Mouse (Mus musculus) cortical plate, adult 2 months (tissue): Measurements from ENCODE around the gene Eln. TPM values are rescaled to one million over a fixed set of nuclear protein-coding genes. Genes with fewer than 3 reads are reported as not detected.
A peak's percentile ranks its signal among the peaks of the same experiment; 100 is the strongest.

Experiments
- H3K27ac ChIP-seq: fragments of 200-500 bp; 2 replicates; pipeline ENCODE4 v1.5.1; 2012; ENCODE audit warnings: low read length, control low read depth, inconsistent platforms; ENCODE audit not compliant: insufficient read depth
- H3K4me1 ChIP-seq: fragments of 200-500 bp; 2 replicates; pipeline ENCODE4 v1.6.1; 2011; ENCODE audit warnings: low read length; ENCODE audit not compliant: control insufficient read depth, insufficient read depth
- H3K4me3 ChIP-seq: fragments of 200-500 bp; 2 replicates; pipeline ENCODE4 v1.5.1; 2011; ENCODE audit warnings: mild to moderate bottlenecking, low read length, control low read depth; ENCODE audit not compliant: insufficient read depth
- CTCF ChIP-seq: fragments of 200-500 bp; IDR thresholded peaks from 2 replicates; pipeline ENCODE4 v1.5.1; 2011; ENCODE audit warnings: mild to moderate bottlenecking, control low read depth, low read length; ENCODE audit not compliant: insufficient read depth; ENCODE audit errors: extremely low read depth
- POLR2A ChIP-seq: fragments of 200-500 bp; IDR thresholded peaks from 2 replicates; pipeline ENCODE4 v1.6.1; 2011; ENCODE audit warnings: mild to moderate bottlenecking, low read length, control low read depth; ENCODE audit not compliant: insufficient read depth; ENCODE audit errors: extremely low read depth
- polyA plus RNA-seq: library from polyadenylated mRNA; depleted of rRNA; stranded (reverse); fragments of >200 nt; gene quantifications from 2 replicates; pipeline ENCODE4 v1.2.3, GENCODE M21; 2012

Gene Eln
- polyA plus RNA-seq, 1 experiment = 11.1 TPM

- Histone ChIP-seq H3K4me1 (no peaks in the 10 kb centered on the region), H3K4me3 (no peak overlapping the region), H3K27ac (no peak overlapping the region)
- TF ChIP-seq CTCF = no peak
Observed at GRCm38 (mm10) chr5:134771750-134772149, 24.6 kb upstream of the Eln start.

DNA sequence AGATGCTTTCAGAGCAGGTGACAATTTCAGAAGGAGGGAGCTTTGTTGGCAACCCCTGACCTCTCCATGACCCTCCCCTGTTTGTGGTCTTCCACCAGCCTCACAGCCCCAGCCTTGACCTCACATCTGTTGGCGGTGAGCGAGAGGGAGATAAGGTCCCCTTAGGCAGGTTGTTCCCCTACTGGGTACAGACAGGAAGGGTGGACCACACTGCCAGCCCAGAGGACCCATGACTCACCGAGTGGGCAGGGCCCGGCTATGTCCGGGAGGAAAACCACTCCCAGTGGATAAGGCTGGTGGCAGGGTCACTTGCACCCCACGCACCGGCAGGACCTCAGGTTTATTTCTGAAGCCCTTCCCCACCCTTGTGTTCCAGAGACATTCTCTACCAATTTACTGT lies 22.1 kb upstream of the Eln start:
- H3K27ac ChIP-seq = no peak overlapping the region
- H3K4me3 ChIP-seq = no peak overlapping the region
- TF ChIP-seq CTCF = no peak
- no peak for TF ChIP-seq POLR2A
- H3K4me1 ChIP-seq = no peaks in the 10 kb centered on the region

GRCm38 (mm10) chr5:134765441-134765840 lies 18.3 kb upstream of the Eln start:
- H3K27ac ChIP-seq = no peak overlapping the region
- H3K4me1 ChIP-seq = no peaks in the 10 kb centered on the region
- H3K4me3 ChIP-seq = no peak overlapping the region
- TF ChIP-seq POLR2A (no peak), CTCF (no peak)

DNA sequence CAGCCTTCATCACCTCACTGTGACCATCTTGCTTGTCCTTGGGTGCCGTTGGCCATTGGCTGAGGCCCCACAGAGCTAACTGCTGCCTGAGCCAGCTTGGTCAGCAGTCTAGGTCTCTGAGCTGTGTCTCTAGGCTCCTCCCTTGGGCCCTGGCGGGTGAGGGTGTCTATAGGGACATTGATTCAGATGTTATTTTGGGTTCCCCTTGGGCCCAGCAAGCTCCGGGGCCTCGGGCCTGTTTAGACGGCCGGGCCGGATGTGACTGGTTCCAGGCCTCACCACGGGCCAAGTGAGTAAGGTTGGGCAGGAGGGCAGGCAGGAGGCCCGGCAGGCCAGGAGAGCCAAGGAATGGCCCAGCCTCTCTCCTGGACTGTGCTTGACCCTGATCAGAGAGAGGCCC lies 16.2 kb upstream of the Eln start:
- Histone ChIP-seq H3K4me3 (no peak overlapping the region), H3K27ac (no peak overlapping the region), H3K4me1 (no peaks in the 10 kb centered on the region)
- no peak for TF ChIP-seq CTCF
- no peak for TF ChIP-seq POLR2A

DNA sequence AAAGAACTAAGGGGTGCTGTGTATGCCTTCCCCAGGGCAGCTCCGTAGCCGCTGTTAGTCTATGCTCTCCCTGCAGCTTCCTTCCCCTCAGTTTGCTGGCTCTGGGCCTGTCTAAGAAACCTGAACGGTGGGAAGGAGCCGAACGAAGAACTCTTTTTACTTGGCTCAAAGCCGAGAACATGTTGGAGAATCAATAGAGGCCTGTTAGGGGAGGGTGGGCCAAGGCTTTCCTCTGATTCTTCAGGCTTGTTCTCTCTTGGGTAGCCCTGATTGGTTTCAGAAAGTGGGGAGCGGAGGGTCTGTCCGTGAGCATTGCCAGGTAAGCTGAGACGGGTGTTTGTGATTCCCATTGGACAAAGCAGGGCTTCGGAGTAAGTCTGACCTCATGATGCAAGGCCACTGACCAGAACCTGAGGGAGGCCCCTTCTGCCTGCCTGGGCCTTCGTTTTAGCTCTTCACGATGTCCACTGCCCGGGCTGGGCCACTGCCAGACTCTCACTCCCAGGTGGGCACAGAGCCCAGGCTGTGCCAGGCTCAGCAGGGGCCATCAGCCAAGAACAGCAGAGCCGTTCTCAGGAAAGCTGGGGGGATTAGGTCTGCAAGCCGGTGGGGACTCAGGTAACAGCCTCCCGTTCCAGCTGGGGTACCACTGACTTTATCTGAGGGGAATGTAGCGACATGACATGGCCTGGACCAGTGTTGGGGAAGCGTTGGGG lies 14.4 kb upstream of the Eln start:
- TF ChIP-seq CTCF = no peak
- TF ChIP-seq POLR2A = no peak
- H3K4me1 ChIP-seq = no peaks in the 10 kb centered on the region
- no peak overlapping the region for H3K4me3 ChIP-seq
- no peak overlapping the region for H3K27ac ChIP-seq

- TF ChIP-seq CTCF (no peak), POLR2A (no peak)
- Histone ChIP-seq H3K4me1 (no peaks in the 10 kb centered on the region), H3K4me3 (no peak overlapping the region), H3K27ac (no peak overlapping the region)
Observed at GRCm38 (mm10) chr5:134756031-134756430, 8.9 kb upstream of the Eln start.

DNA sequence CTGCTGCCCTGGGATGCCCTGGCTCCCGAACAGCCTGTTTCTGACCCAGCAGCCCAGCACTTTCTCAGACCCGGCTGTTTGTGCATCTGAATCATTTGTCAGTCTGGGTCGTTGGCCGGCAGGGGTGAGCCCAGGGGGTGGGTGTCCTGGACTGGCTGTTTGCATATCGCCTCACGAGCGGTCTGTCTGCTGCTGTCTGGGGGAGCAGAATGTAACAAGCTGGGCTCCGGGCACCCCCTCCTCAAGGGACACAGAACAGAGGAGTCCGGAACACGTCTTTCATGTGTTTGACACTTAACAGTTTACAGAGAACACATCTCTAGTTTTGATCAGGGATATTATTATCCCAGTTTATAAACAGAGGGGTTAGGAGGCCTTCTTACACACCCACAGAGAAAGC lies 7.0 kb upstream of the Eln start:
- Histone ChIP-seq H3K4me1 (no peaks in the 10 kb centered on the region), H3K27ac (no peak overlapping the region), H3K4me3 (no peak overlapping the region)
- no peak for TF ChIP-seq CTCF
- TF ChIP-seq POLR2A = no peak

- Histone ChIP-seq H3K4me3 (no peak overlapping the region), H3K4me1 (no peaks in the 10 kb centered on the region; the same call in none of the 2 replicates), H3K27ac (no peak overlapping the region)
- no peak for TF ChIP-seq CTCF
- TF ChIP-seq POLR2A = no peak
Observed at GRCm38 (mm10) chr5:134750469-134750868, 3.3 kb upstream of the Eln start.

GRCm38 (mm10) chr5:134747947-134748618 lies 960 bp upstream of the Eln start:
- H3K4me1 ChIP-seq = no peaks in the 10 kb centered on the region; the same call in none of the 2 replicates
- 0 out of 2 replicates have a peak overlapping the region, but pooled peaks have one; percentile 34 for H3K4me3 ChIP-seq
- H3K27ac ChIP-seq = 0 out of 2 replicates have a peak overlapping the region, but pooled peaks have one; percentile 31
- peak; percentile 75 for TF ChIP-seq CTCF
- no peak for TF ChIP-seq POLR2A

GRCm38 (mm10) chr5:134747512-134747893 lies 380 bp upstream of the Eln start:
- TF ChIP-seq POLR2A (no peak), CTCF (no peak)
- Histone ChIP-seq H3K27ac (0 out of 2 replicates have a peak overlapping the region, but pooled peaks have one; percentile 31), H3K4me3 (peak overlapping the region; percentile 34; the same call in 1 of the 2 replicates), H3K4me1 (no peaks in the 10 kb centered on the region; the same call in none of the 2 replicates)
